Mouse (Mus musculus): ENCODE measurements around the gene Gm2431.

GRCm38 (mm10) chr7:142285130-142285835 is 27.1 kb upstream of the Gm2431 start:
- peak; percentile 6 for TF ChIP-seq CTCF (IDR thresholded peaks at IDR 0.05; ENCODE audit: control insufficient read depth, insufficient read depth, insufficient read length)
- no peak for TF ChIP-seq MYOD1 (IDR thresholded peaks at IDR 0.05; ENCODE audit: control insufficient read depth, insufficient read length, low read depth)
- no peak for TF ChIP-seq USF1 (IDR thresholded peaks at IDR 0.05; ENCODE audit: low read depth)

All from C2C12 (cell line).